Mouse (Mus musculus): ENCODE measurements at regions not wholly inside any gene's neighbourhood (a gene's known extent, or its start where the extent isn't known, plus 50 kb on each side); places are given as distances from the start of the nearest gene placed in this dataset.
A peak's percentile ranks its signal among the peaks of the same experiment; 100 is the strongest.

GRCm38 (mm10) chr14:55301996-55302395 is 80.2 kb downstream of the Dhrs2 start:
- ATAC-seq (replicated peaks; ENCODE audit: low FRiP score, poor library complexity, severe bottlenecking): no peak

DNA sequence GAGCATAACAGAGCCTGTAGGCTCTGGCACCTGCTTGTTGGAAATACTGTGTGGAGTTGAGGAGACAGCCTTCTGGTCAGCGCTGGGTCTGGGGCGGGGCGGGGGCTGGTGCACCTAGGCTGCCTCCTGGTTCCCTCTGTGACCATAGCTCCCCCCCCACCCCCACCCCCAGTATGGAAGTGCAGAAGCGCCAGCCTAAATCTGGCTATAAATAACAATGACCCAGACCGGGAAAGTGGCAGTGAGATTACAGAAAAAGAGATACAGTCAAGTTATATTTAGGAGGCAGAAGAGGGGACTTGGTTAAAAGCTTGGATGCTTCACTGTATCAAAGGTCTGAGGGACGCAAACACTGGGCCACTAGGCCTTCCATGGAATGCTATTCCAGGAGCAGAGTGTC is 91.8 kb downstream of the Dhrs2 start:
- no peak for ATAC-seq (replicated peaks; ENCODE audit: low FRiP score, poor library complexity, severe bottlenecking)

DNA sequence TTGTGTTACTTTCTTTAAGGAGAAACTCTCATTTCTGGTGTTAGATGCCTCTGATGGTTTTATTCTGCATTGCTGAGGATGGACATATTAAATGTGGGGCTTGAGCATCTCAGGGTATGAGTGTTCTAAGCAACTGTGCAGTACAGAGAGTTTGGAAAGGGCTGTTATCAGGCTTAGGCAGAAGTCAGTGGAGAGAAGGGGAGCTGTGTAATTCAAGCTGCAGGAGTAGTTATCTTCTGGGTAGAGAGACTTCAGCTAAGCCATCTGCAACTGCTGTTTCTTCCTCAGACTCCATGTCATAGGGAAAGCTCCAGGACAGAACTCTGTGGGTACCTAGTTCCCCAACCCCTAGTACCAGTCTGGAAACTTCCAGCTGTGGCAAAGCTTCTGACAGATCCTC is 102.1 kb downstream of the Dhrs2 start:
- 0 out of 2 replicates have a peak, but pooled peaks have one; percentile 10 for ATAC-seq (replicated peaks; ENCODE audit: low FRiP score, poor library complexity, severe bottlenecking)

- no peak for ATAC-seq (replicated peaks; ENCODE audit: low FRiP score, poor library complexity, severe bottlenecking)
These were observed 102.5 kb downstream of the Dhrs2 start for GRCm38 (mm10) chr14:55324335-55324734.

GRCm38 (mm10) chr14:55333812-55334211 is 112.0 kb downstream of the Dhrs2 start:
- ATAC-seq (replicated peaks; ENCODE audit: low FRiP score, poor library complexity, severe bottlenecking): no peak

- no peak for ATAC-seq (replicated peaks; ENCODE audit: low FRiP score, poor library complexity, severe bottlenecking)
These were observed 112.5 kb downstream of the Dhrs2 start for GRCm38 (mm10) chr14:55334305-55334704.

- no peak for ATAC-seq (replicated peaks; ENCODE audit: low FRiP score, poor library complexity, severe bottlenecking)
These were observed 113.8 kb downstream of the Dhrs2 start for GRCm38 (mm10) chr14:55335586-55335985.

DNA sequence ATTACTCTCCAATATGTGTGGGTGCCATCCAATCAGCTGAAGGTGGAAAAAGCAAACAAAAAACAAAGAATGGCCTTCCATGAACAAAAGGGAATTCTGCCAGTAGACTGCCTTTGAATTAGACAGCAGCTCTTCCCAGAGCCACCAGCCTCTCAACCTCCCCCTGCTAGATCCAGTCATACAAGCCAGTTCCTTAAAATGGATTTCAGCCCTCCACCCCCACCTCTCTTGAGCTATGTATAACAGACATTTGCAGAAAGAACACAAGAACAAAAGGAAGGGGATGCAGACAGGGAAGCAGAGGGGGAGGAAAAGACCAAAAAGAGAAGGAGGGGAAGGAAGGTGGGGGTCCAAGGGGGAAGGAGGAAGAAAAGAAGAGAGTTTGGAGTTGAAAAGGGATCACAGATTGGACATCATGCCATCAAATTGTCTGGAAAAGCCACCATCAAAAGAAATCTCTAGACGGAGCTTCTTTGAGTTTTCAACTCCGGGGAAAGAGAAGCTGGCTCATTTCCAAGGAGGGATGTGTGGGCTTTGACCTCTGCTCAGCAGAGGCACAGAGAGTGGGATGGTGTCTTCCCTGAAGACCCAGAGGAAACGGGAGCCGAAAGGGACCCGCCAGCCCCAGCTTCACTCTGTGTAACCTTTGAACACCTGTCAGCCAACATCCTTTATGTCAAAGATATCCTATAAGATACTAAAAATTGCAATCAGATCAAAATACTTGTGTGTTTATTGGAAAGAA is 114.8 kb downstream of the Dhrs2 start:
- no peak for ATAC-seq (replicated peaks; ENCODE audit: low FRiP score, poor library complexity, severe bottlenecking)

- ATAC-seq (replicated peaks; ENCODE audit: low FRiP score, poor library complexity, severe bottlenecking): no peak
These were observed 116.2 kb downstream of the Dhrs2 start for GRCm38 (mm10) chr14:55338010-55338409.

DNA sequence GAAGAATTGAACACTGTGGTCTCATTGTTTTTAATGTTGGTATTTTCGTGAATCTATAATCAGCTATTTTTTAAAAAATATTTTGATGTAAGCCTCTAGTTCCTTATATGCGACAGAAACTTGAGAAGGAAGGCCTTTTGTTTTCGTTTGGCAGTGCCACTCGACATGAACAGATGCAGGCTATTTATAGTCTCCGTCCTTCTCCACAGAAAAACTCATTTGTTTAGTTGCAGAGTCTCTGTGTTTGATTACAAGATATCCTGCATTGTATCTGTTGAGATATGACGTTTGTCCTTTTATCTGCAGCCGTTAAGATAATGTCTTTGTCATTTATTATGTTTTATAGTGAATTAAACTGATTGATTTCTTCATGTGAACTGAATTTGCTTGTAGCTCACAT is 116.7 kb downstream of the Dhrs2 start:
- ATAC-seq (replicated peaks; ENCODE audit: low FRiP score, poor library complexity, severe bottlenecking): no peak

DNA sequence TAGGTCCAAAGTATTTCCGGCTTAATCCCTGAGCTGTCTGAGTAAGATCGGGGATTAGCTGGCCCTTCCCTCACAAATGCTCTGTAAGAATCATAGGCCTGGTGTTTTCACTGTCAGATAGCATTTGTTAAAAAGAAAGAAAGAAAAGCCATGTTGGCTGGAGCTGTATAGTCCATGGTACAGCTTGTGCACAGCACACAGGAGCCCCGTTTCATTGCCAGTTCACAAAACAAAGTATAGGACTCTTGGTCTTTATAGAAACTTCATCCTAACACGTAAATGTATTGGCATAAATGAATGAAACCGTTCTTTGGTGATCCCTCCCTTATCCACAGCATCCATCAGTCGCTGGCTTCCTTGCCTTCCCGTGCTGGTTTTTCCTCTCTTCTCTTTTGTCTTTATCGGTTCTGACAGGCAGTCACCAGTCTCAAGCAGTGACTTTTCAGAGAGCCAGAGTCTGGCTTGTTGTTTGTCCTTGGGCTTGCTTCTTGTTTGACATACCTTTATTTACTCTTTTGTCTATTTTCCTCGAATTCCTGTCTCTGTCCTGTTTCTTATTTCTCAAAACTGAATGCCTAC is 117.3 kb downstream of the Dhrs2 start:
- no peak for ATAC-seq (replicated peaks; ENCODE audit: low FRiP score, poor library complexity, severe bottlenecking)

GRCm38 (mm10) chr14:55343341-55343740 is 121.5 kb downstream of the Dhrs2 start:
- no peak for ATAC-seq (replicated peaks; ENCODE audit: low FRiP score, poor library complexity, severe bottlenecking)

DNA sequence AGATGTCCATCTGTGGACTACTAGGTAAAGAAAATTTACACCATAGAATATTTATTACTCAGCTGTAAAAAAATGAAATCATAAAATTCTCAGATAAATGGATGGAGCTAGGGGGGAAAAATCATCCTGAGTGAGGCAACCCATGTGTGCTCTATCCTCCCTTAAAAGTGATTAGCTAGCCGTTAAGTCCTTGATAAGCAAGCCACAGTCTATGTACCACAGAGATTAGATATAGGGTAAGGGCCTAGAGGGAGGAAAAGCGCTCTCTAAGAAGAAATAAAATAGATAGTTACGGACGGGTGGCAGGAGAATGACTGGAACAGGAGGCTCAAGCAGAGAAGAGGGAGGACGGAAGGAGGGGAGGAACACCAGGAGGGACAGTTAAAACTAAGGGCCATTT is 122.1 kb downstream of the Dhrs2 start:
- no peak for ATAC-seq (replicated peaks; ENCODE audit: low FRiP score, poor library complexity, severe bottlenecking)

DNA sequence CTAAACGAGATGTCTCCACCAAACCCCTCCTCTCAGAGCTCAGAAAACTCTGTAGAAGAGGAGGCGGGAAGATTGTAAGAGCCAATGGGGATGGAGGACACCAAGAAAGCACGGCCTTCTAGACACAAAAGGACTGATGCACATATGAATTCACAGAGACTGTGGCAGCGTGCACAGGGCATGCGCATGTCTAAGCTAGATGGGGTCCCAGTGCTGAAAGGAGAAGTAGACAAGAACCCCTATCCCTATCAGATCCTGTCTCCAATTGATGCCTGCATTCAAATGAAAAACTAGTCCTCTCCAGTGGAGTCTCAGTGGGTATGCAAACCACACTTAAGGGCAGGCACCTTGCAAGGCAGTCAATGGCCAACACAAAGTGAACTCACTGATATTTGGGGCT is 123.3 kb downstream of the Dhrs2 start:
- ATAC-seq (replicated peaks; ENCODE audit: low FRiP score, poor library complexity, severe bottlenecking): no peak

DNA sequence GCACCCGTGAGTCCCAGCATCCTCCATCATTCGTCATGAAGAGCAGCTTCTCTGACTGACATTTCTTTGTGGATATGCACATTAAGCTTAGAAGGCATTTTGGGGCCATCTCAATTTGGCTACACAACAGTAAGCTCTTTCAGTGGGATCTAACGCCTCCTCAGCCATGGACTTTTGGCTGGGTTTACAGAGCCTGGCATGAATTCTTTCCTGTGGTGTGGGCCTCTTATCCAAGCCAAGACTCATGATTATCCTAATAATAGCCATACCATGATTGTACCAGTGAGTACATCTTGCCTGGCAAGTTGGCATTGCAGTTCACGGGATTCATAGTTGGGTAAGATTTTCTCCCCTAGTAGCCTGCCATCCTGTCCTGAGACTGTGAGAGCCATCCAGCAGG is 126.3 kb downstream of the Dhrs2 start:
- ATAC-seq (replicated peaks; ENCODE audit: low FRiP score, poor library complexity, severe bottlenecking): no peak

- ATAC-seq (replicated peaks; ENCODE audit: low FRiP score, poor library complexity, severe bottlenecking): no peak
These were observed 121.3 kb upstream of the Dhrs4 start for GRCm38 (mm10) chr14:55357258-55357657.

- no peak for ATAC-seq (replicated peaks; ENCODE audit: low FRiP score, poor library complexity, severe bottlenecking)
These were observed 120.1 kb upstream of the Dhrs4 start for GRCm38 (mm10) chr14:55358429-55358828.

DNA sequence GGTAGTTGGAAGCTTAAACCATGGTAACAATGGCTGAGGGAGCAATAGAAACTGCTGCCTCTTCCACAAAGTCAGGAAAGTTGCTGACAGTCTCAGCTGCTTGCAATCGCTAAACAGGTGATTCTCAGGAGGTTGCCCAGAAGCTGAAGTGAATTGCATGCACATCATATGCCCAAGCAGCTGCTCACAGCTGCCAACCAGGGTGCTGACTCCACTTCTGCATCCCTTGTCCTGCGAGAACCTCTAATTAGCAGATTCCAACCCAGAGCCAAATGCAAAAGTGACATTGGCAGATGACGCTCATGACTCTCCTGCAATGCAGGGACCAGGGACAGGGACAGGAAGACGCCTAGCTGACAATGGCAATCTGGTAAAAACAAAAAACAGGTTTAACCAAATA is 116.2 kb upstream of the Dhrs4 start:
- no peak for ATAC-seq (replicated peaks; ENCODE audit: low FRiP score, poor library complexity, severe bottlenecking)

DNA sequence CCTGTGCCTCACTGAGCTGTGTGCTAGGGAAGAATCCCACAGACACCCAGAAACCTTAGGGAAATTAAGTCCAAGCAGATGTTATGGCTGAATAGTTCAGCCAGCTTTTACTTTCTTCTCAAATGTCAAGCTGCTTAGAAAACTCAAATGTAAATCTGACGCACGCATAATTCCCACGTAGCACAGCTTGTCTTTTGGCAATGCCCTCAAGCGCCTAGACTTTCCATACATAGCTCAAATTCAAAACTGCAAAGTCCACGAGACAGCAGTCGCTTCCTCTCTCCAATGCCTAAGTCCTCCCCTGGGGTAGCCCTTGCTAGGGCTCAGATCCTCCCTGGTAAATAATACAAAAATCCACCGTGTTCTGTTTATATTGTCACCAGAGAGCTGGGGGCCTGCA is 115.8 kb upstream of the Dhrs4 start:
- ATAC-seq (replicated peaks; ENCODE audit: low FRiP score, poor library complexity, severe bottlenecking): no peak

DNA sequence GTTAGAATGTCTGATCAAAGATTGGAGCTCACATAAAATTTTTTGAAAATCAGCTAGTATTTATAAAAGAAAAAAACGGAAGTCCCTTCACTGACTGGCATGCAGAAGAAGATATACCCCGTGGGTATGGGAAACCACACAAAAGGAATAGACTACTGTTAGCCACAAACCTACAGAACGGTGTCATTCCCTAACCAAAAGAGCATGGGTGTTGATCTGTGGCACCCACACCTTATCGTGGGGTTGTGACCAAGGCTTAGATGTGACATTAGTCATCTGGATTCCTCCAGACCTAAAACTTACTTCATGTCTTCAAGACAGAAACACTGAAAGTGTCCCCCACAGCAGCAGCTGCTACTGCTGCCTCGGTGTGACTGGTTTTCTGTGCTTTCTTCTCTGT is 108.2 kb upstream of the Dhrs4 start:
- no peak for ATAC-seq (replicated peaks; ENCODE audit: low FRiP score, poor library complexity, severe bottlenecking)

DNA sequence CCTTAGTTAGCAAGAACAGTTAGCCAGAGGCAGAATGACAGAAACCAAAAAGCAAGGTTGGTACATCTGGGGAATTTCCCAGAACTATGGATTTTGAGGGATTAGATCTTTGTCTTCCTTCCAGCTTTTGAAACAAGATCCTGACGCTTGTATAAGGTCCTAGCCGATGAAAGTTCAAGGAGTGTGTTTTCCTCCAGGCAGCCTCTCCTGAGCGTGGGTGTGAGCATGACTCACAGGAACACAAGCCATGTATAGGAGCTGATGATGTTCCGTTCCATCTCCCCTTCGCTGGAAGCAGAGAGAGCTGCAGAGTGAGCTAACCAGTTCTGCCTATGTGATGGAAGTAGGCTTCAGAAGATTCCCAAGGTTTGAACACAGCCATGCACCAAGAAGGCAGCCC is 105.6 kb upstream of the Dhrs4 start:
- ATAC-seq (replicated peaks; ENCODE audit: low FRiP score, poor library complexity, severe bottlenecking): no peak

DNA sequence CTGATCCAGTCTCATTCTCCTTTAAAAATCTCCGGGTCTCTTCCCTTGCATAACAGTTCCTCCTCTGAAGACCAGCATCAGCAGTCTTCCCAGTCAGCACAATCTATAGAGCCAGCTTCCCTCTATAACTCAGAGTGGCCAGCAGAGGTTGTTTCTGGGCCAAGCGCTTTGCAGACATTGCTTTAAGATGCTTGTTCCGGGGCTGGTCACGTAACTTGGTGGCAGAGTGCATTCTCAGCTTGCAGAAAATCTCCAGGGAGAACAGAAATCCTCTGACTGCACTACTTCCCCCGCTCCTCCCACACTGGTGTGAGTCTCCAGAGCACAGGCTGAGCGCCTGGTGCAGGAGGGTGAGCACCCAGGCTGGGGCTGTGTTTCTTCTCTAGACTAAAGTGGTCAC is 91.8 kb upstream of the Dhrs4 start:
- no peak for ATAC-seq (replicated peaks; ENCODE audit: low FRiP score, poor library complexity, severe bottlenecking)

Data from erythroid progenitor cell, adult 5-6 weeks (primary cell).